Mouse (Mus musculus) CH12.LX (cell line): Measurements from ENCODE around the gene Gm45713. TPM values are rescaled to one million over a fixed set of nuclear protein-coding genes. Genes with fewer than 3 reads are reported as not detected.
A peak's percentile ranks its signal among the peaks of the same experiment; 100 is the strongest.

Source experiments
- DNase-seq: peaks from one replicate; pipeline ENCODE4 v3.0.0-alpha.2; 2013; ENCODE audit errors: extremely low read depth
- H3K27ac ChIP-seq: 2 replicates; pipeline ENCODE4 v1.5.1; 2012; ENCODE audit warnings: low read depth, mild to moderate bottlenecking, control low read depth, moderate library complexity; ENCODE audit not compliant: insufficient read depth
- H3K27me3 ChIP-seq: replicated peaks from 2 replicates; pipeline ENCODE3; 2012; ENCODE audit warnings: inconsistent platforms
- H3K36me3 ChIP-seq, 2 experiments: replicated peaks in 1 of 2; 2 replicates each; pipeline versions ENCODE3 to v1.6.1; 2012; ENCODE audit warnings: inconsistent platforms in 1 of 2, low read length in 1 of 2, mild to moderate bottlenecking in 1 of 2, mixed read lengths in 1 of 2, moderate library complexity in 1 of 2; ENCODE audit not compliant: control insufficient read depth in 1 of 2, insufficient read depth in 1 of 2
- H3K4me1 ChIP-seq, 2 experiments: 2 replicates each; pipeline ENCODE4 v1.6.1; 2012; ENCODE audit warnings: inconsistent platforms in 1 of 2, moderate library complexity in 1 of 2; ENCODE audit not compliant: insufficient read depth in 2 of 2, control insufficient read depth in 1 of 2
- H3K4me2 ChIP-seq: 2 replicates; pipeline ENCODE4 v1.6.1; 2012; ENCODE audit warnings: low read depth, mild to moderate bottlenecking, control low read depth; ENCODE audit not compliant: poor library complexity, insufficient read depth, severe bottlenecking
- H3K4me3 ChIP-seq, 3 experiments: fragments of 150-350 bp in 1 of 3; sonication (generic) in 1 of 3; replicated peaks in 1 of 3; 2 replicates each; pipeline versions ENCODE3 to v1.5.1; 2011 to 2012; ENCODE audit warnings: low read depth in 2 of 3, low read length in 2 of 3, mild to moderate bottlenecking in 2 of 3, moderate library complexity in 2 of 3, control low read depth in 1 of 3, improper control_type of control experiment in 1 of 3, inconsistent platforms in 1 of 3, mixed read lengths in 1 of 3; ENCODE audit not compliant: poor library complexity in 1 of 3
- H3K79me2 ChIP-seq: replicated peaks from 2 replicates; pipeline ENCODE4 v1.6.1; 2012; ENCODE audit warnings: mild to moderate bottlenecking, moderate library complexity; ENCODE audit not compliant: control insufficient read depth, poor library complexity, insufficient read depth, severe bottlenecking; ENCODE audit errors: extremely low read depth
- H3K9ac ChIP-seq: 2 replicates; pipeline ENCODE4 v1.6.1; 2012; ENCODE audit warnings: low read depth, mild to moderate bottlenecking, control low read depth, moderate library complexity; ENCODE audit not compliant: insufficient read depth
- H3K9me3 ChIP-seq: replicated peaks from 2 replicates; pipeline ENCODE3; 2012; ENCODE audit warnings: low read length, inconsistent platforms, mixed read lengths
- BHLHE40 ChIP-seq: IDR thresholded peaks from 2 replicates; pipeline ENCODE4 v1.6.1; 2011; ENCODE audit warnings: mild to moderate bottlenecking, low read depth, low read length, improper control_type of control experiment
- ELF1 ChIP-seq: IDR thresholded peaks from 2 replicates; pipeline ENCODE4 v1.6.1; 2014; ENCODE audit warnings: low read depth, mild to moderate bottlenecking, inconsistent platforms, low read length, improper control_type of control experiment
- EP300 ChIP-seq: IDR thresholded peaks from 2 replicates; pipeline ENCODE4 v1.6.1; 2011; ENCODE audit warnings: low read length, improper control_type of control experiment
- ETS1 ChIP-seq: conservative IDR thresholded peaks from 2 replicates; pipeline ENCODE4 v1.6.1; 2012; ENCODE audit warnings: low read depth, mild to moderate bottlenecking, inconsistent platforms, low read length, improper control_type of control experiment, moderate library complexity
- GABPA ChIP-seq: IDR thresholded peaks from 2 replicates; pipeline ENCODE4 v1.6.1; 2012; ENCODE audit warnings: low read depth, low read length, improper control_type of control experiment, inconsistent platforms; ENCODE audit not compliant: insufficient replicate concordance
- HCFC1 ChIP-seq: IDR thresholded peaks from 2 replicates; pipeline ENCODE4 v1.6.1; 2012; ENCODE audit warnings: low read depth, mild to moderate bottlenecking, inconsistent platforms, low read length, improper control_type of control experiment
- IRF4 ChIP-seq: IDR thresholded peaks from 2 replicates; pipeline ENCODE4 v1.6.1; 2014; ENCODE audit warnings: low read depth, mild to moderate bottlenecking, inconsistent platforms, low read length, improper control_type of control experiment
- JUN ChIP-seq: IDR thresholded peaks from 2 replicates; pipeline ENCODE4 v1.6.1; 2011; ENCODE audit warnings: low read depth, mild to moderate bottlenecking, low read length, improper control_type of control experiment, moderate library complexity; ENCODE audit not compliant: insufficient read depth
- MAFK ChIP-seq: IDR thresholded peaks from 2 replicates; pipeline ENCODE4 v1.6.1; 2011; ENCODE audit warnings: low read length, improper control_type of control experiment; ENCODE audit not compliant: insufficient replicate concordance
- MAX ChIP-seq: IDR thresholded peaks from 2 replicates; pipeline ENCODE4 v1.6.1; 2011; ENCODE audit warnings: low read length, improper control_type of control experiment
- MXI1 ChIP-seq: IDR thresholded peaks from 2 replicates; pipeline ENCODE4 v1.6.1; 2011; ENCODE audit warnings: mild to moderate bottlenecking, low read depth, low read length, improper control_type of control experiment
- MYC ChIP-seq: IDR thresholded peaks from 2 replicates; pipeline ENCODE4 v1.6.1; 2011; ENCODE audit warnings: low read depth, mild to moderate bottlenecking, improper control_type of control experiment, low read length
- NELFE ChIP-seq: IDR thresholded peaks from 2 replicates; pipeline ENCODE4 v1.6.1; 2011; ENCODE audit warnings: low read depth, low read length, improper control_type of control experiment
- NRF1 ChIP-seq: IDR thresholded peaks from 2 replicates; pipeline ENCODE4 v1.6.1; 2014; ENCODE audit warnings: low read depth, mild to moderate bottlenecking, inconsistent platforms, low read length, improper control_type of control experiment, moderate library complexity
- POLR2A ChIP-seq: IDR thresholded peaks from 2 replicates; pipeline ENCODE4 v1.6.1; 2011; ENCODE audit warnings: low read depth, mild to moderate bottlenecking, improper control_type of control experiment, low read length
- SMC3 ChIP-seq: IDR thresholded peaks from 2 replicates; pipeline ENCODE4 v1.6.1; 2011; ENCODE audit warnings: low read depth, low read length, improper control_type of control experiment
- UBTF ChIP-seq: IDR thresholded peaks from 2 replicates; pipeline ENCODE4 v1.6.1; 2012; ENCODE audit warnings: low read depth, mild to moderate bottlenecking, inconsistent platforms, low read length, improper control_type of control experiment, moderate library complexity
- USF1 ChIP-seq: IDR thresholded peaks from 2 replicates; pipeline ENCODE4 v1.6.1; 2014; ENCODE audit warnings: low read depth, mild to moderate bottlenecking, inconsistent platforms, low read length, improper control_type of control experiment
- ZC3H11A ChIP-seq: IDR thresholded peaks from 2 replicates; pipeline ENCODE4 v1.6.1; 2012; ENCODE audit warnings: low read depth, mild to moderate bottlenecking, inconsistent platforms, low read length, improper control_type of control experiment
- ZKSCAN1 ChIP-seq: IDR thresholded peaks from 2 replicates; pipeline ENCODE4 v1.6.1; 2012; ENCODE audit warnings: low read depth, inconsistent platforms, low read length, improper control_type of control experiment, borderline replicate concordance
- ZNF384 ChIP-seq: IDR thresholded peaks from 2 replicates; pipeline ENCODE4 v1.6.1; 2012; ENCODE audit warnings: low read depth, low read length, improper control_type of control experiment, inconsistent platforms
- dilution Hi-C: fragments of 300-500 bp; cut with MboI; formaldehyde crosslinking; loops from 2 replicates; pipeline ENCODE4 v1.14.3; 2020; ENCODE audit warnings: low sequenced_read_pairs; ENCODE audit not compliant: extremely low pct_unique_long_range_greater_than_20kb, extremely low pct_ligation_motif_present
- in situ Hi-C: fragments of 300-500 bp; cut with MboI; formaldehyde crosslinking; loops from 3 replicates; pipeline ENCODE4 v1.14.3; 2019; ENCODE audit warnings: low sequenced_read_pairs, low pct_ligation_motif_present, low pct_unique_long_range_greater_than_20kb, mixed read lengths
- polyA plus RNA-seq: library from polyadenylated mRNA; unstranded; fragments of >175 nt; gene quantifications from 2 replicates; pipeline ENCODE4 v1.2.1, GENCODE M21; 2012; ENCODE audit warnings: low read depth; ENCODE audit not compliant: insufficient read length
- total RNA-seq, 2 experiments: library from RNA; depleted of rRNA; stranded (reverse); fragments of 300-350 nt in 1 of 2; fragments of >200 nt in 1 of 2; gene quantifications; 2 replicates each; pipeline ENCODE4 v1.2.3; 2012 to 2014

Gm45713 gene
- total and polyA plus RNA-seq, 3 experiments, result 2.2 TPM; not detected in 2

DNA sequence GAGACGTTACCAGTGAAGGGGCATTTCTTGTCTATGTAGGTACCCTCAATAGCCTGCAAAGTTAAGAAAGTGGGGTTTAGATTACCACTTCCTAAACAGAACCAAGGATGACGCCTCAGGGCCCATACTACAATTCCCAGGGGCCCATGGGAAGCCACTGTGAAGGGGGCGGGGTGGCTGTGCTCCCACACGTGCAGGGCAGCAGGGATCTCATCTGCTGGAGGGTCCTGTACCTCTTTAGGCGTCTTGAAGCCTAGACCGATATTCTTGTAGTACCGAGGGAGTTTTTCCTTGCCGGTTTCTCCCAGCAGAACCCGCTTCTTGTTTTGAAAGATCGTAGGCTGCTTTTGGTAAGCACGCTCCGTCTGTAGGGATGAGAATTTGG lies 12.9 kb downstream of the Gm45713 start (continued):
- no peak for TF ChIP-seq NELFE
- TF ChIP-seq MAX, result peak; percentile 29
- TF ChIP-seq POLR2A, result peak; percentile 43; the same call in 1 of the 2 replicates

DNA sequence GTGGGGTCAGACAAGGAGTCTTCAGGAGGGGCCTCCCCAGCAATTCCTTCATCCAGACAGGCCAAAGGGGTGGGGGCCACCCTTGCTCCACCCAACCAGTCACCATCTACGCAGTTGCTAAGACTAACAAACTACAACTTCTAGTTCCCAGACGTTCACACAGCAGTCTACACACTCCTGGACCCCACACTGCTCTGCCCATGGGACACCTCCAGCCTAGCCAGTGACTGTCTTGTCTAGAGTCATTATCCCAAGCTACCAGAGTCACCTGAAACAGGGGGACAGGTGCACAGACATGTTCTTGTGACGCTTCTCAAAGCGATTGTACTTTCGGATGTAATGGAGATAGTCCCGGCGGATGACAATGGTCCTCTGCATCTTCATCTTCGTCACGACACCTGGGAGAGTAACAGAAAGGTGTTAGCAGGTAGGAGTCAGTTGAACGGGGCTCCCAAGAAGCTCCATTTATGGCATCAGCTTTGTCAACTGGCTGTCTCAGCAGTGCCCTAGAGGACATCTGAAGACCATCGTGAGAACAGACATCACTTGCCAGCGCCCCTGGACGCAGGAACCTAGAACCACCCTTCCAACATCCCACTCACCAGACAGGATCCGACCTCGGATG lies 13.4 kb downstream of the Gm45713 start:
- peak overlapping the region; percentile 41 for H3K4me2 ChIP-seq
- peaks cover 35% of the 10 kb centered on the region for H3K79me2 ChIP-seq
- no peaks in the 10 kb centered on the region for H3K27me3 ChIP-seq
- dilution Hi-C loops (no loop called here), in situ Hi-C loops (no loop called here)
- no peak for DNase-seq
- H3K27ac ChIP-seq, result no peak overlapping the region
- no peaks in the 10 kb centered on the region for H3K9me3 ChIP-seq
- peaks cover 59 to 80% of the 10 kb centered on the region in 2 experiments for H3K36me3 ChIP-seq
- H3K9ac ChIP-seq, result peak overlapping the region; percentile 96; the same call in 1 of the 2 replicates
- peak overlapping the region; percentile 21 to 92 (median 73) for H3K4me3 ChIP-seq
- TF ChIP-seq MAFK (no peak), POLR2A (no peak), BHLHE40 (no peak), ZNF384 (no peak), SMC3 (no peak), ZKSCAN1 (no peak), ELF1 (no peak), NELFE (no peak), MYC (no peak), UBTF (no peak), GABPA (no peak), ZC3H11A (no peak), JUN (no peak), NRF1 (no peak), MXI1 (no peak), EP300 (no peak), HCFC1 (no peak), IRF4 (no peak), ETS1 (no peak), USF1 (no peak)
- TF ChIP-seq, all 38 proteins: peak for 0
- peaks cover 10 to 52% of the 10 kb centered on the region in 2 experiments for H3K4me1 ChIP-seq
